Mouse (Mus musculus) lung, postnatal 0 days (tissue): ENCODE data around the gene Cmtm8.

Experiments
- CTCF ChIP-seq: IDR thresholded peaks from 2 replicates; pipeline ENCODE4 v1.5.1; 2016; ENCODE audit warnings: antibody characterized with exemption, mild to moderate bottlenecking
- EP300 ChIP-seq: IDR thresholded peaks from 2 replicates; pipeline ENCODE4 v1.6.1; 2016; ENCODE audit warnings: antibody characterized with exemption, mild to moderate bottlenecking, control low read depth

- no peak for TF ChIP-seq CTCF
- no peak for TF ChIP-seq EP300
These were observed 12.4 kb downstream of the Cmtm8 start for GRCm38 (mm10) chr9:114831527-114831926.
